Mouse (Mus musculus): ENCODE results near the gene Dnah11. TPM values are rescaled to one million over a fixed set of nuclear protein-coding genes. Genes with fewer than 3 reads are reported as not detected.
"Not testable (repeated sequence)": the region's sequence is repeated elsewhere in the genome, so short reads cannot be mapped to it uniquely, and the experiment has no call there.

Dnah11 gene
- total RNA-seq, 2 experiments from 2014 or later = 0.03 to 0.13 TPM

DNA sequence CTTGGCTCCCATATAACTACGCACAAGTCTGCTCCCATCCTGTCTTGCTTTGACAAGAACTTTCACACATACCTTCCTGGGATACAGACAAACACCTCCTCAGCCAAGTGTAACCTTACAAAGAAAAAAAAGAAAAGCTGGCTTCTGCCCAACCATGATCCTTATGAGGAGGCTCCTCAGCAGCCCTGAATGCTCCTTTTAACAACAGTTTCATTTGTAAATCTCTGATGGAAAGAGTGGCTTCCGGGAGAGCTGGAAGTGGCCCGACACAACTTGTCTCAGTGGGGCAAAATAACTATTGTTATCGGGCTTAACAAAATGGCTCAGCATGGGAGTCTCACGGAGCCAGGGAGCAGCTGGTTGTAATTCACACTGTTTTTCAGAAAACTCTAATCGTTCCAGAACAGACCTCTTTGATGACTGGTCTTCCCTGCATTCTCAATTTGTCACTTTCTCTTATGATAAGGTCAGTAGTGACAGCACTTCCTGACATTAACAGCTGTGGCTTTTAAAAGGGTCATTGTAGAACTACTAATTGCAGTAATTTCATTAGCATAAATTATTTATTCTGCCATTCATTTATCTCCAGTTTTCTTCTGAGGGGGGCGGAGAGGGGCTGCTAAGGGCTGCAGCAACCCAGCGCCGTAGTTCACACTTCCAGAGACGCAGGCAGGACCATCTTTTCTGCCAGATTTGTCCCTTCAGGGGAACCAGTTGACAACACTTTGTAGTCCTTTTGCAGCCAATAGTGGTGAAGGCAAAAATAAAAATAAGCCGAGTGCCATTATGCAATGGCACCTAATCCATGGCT lies 209.6 kb downstream of the Dnah11 start:
- no peak for DNase-seq (ENCODE audit: low spot score in 2 of 2)

DNA sequence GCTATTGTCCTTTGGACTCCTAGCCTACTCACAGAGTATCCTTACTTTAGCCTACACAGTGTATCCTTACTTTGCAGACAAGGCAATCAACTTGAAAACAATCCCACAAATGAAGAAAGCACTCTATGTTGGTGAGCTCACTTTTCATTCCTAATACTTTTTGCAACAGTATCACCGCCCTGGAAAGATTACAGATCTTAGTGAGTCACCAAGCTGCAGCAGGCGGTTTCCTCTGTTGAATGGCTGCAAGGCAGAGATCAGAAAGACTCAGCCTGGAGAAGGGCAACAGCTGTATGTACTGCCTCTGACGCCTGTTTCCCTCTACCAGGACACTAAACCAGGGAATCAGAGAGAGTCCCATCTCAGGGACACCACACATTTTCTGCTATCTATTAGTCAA lies 218.5 kb downstream of the Dnah11 start:
- no peak for DNase-seq (ENCODE audit: low spot score in 2 of 2)

DNA sequence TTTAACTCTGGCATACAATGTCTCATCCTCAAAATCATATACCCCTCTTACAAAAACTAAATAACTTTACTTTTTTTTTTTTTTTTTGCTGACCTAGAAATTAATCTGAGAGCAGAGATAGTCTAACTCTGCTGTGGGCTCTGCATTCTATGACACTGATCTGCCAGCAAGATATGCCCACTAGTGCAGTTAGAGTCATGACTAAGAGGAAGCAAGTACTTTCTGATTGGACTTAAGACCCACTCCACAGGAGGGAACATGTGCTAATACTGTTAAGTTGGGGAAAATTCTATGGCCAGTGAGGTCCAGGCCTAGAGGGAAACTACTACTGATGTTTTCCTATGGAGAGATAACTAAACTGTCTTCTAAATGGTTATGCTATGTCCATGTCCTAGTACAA lies 225.1 kb downstream of the Dnah11 start:
- DNase-seq (ENCODE audit: low spot score in 2 of 2) = no peak

DNA sequence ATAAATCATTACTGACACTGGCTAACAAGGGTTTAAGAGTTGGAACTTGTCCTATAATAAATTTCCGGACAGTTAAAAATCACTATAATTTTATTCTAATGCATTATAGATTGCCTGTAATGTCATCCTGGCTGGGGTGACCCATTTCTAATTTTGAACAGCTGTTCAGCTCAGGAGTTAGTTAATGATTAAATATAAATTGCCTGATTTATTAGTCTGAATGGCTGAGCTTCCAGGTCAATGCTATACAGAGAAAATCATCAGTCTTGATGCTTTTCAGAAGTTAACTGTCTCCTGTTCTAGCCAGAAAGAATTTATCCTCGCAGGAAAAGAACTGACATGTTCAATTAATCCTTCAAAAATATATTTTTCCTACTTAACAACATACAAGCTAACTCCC lies 236.1 kb downstream of the Dnah11 start:
- DNase-seq (ENCODE audit: low spot score in 2 of 2) = no peak

DNA sequence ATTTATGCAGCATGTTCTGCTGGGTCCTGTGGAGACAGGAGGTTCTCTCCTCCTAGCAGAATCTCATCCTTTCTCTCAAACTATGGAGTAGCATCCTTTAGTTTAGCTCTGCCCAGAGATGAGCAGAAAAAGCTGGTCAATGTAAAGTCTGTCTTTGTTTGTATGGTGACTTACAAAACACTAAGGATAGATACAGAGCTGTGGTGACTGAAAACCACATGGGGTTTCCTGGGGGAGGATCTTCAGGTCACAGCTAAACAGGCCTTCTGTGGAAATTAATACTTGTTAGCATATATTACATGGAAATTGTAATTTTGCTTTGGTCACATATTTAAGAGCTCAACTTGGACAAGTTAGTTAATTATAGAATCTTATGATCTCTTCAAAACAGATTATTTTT lies 239.6 kb downstream of the Dnah11 start:
- no peak for DNase-seq (ENCODE audit: low spot score in 2 of 2)

DNA sequence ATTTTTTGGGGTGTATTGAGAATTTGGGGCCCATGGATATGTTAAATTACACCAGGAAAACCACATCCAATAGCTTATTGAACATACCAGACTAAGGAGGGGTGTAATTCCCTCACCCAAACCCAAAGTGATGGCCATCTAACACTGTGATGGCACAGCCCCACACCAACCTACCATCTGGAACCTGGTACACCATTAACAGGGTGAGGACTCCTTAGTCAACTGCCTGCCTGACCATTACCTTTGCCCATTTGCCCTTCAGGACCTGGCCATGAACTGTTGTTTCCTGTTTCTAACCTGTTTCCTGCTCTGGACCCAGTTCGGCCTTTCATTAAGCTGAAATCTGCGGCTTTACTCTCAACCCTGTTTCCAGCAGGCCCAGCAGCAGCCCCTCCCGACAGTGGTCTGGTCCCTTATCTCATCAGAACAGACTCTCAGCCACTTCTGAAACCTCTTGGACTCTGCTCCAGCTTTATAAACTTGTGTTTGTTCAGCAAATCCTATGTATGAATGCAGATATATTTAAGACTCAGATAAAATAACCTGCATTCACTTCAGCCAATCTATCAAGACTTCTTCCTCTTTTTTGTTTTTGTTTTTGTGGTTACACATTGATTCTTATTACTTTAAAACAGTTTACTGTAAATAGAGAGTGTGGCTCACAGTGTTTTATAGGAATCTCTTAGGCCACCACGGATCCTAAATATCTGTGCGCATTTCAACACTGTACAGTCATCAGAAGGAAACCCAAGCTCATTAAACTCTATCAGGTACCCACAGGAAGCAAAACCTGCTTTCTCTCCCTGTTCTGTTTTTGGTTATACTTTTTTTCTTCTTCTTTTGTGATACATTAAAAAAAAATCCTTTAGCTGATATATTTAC lies 251.8 kb downstream of the Dnah11 start:
- no peak for DNase-seq (ENCODE audit: low spot score in 2 of 2)

DNA sequence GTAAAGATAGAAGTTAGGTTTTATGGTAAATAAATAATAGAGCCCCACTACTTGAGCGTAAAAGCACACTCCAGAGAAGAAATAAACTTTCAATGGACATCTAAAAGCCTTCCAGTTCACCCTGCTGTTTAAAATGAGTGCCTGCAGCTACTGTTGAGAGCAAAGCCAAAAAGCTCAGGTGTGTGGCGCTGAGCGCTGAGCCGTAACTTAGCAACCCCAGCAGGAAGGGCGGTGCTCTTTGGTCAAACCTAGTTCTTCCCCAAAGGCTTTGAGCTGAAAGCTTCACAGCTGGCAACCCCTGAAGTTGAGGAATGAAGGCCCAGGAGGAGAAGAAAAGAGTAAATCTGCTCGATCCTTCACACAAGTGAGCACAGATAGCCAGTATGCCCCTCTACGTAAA lies 256.9 kb downstream of the Dnah11 start:
- DNase-seq (ENCODE audit: low spot score in 2 of 2) = no peak

DNA sequence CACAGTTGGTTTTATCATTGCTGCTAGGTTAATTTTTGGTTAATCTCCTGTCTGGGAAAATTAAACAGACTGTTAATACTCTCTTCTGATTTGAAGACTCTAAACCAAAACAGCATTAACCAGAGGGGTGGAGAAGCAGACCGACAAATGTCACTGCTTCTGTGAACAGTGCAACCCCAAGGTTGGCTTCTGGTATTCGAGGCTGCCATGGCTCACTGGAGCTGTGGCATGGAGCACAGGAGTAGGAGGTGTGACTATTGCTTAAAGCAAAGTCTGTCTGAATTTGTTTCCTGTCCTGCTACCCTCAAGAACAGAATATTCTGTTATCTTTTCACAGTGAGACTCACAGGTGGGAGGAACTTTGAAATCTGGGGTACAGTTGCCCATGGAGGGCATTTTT lies 260.6 kb downstream of the Dnah11 start:
- no peak for DNase-seq (ENCODE audit: low spot score in 2 of 2)

DNA sequence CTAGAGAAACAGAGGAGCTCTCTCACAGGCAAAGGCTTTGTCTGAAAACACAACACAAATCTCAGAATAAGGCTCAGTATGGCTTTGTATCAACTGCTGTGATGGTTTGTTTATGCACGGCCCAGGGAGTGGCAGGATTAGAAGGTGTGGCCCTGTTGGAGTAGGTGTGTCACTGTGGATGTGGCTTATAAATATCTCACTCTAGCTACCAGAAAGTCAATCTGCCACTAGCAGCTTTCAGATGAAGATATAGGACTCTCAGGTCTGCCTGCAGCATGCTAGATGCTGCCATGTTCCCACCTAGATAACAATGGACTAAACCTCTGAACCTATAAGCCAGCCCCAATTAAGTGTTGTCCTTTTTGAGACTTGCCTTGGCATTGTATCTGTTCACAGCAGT lies 266.8 kb downstream of the Dnah11 start:
- DNase-seq (ENCODE audit: low spot score in 2 of 2) = no peak

DNA sequence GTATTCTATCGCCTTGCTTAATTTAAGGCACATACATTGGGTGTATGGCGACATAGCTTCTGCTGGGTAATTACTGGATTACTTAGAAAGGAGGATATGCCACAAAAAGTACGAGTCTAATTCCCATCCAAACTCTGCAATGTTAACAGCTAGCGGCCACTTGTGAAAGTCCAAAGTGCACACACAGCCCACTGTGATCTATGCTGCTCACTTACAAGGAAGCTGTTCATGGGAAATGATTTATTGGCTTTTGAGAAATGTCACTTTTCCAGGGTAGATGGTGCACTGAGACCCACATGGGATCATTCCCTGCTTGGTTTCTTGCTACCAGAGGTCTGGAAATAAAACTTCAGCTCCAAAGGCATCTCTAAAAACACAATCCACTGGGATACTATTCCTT lies 269.1 kb downstream of the Dnah11 start:
- DNase-seq (ENCODE audit: low spot score in 2 of 2) = no peak

DNA sequence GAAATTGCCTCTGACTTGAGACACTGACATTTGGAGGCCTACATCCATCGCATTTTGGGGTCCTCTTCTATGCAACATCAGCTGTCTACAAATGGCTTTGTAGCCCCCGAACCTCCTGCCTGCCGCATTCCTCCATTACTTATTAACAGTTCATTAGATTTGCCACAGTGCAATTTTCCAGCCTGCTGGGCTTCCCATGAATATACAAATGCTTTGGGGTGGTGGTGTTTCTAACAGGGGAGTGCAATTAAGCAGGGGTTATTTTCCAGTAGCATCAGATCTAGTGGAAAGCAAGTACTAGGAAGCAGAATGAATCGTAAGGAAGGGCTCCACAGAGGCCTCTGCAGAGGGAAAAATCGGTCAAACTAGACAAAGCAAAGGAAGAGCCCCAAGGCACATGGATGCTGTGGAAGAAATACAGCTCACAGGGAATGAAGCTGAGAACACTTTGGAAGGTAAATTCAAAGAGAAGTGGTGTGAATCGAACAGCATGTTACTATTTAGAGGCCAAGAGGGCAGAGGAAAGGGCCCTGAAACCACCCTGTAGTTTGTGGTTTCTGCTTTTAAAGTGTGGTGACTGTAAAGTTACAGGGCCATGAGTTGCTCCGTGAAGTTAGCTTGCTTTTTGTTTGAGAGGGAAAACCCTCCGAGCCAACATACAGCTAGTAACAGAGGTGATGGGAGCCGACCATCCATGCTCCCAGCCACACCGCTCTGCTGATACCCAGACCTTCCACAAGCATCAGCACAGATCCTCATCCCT lies 282.8 kb downstream of the Dnah11 start:
- DNase-seq (ENCODE audit: low spot score in 2 of 2) = no peak

DNA sequence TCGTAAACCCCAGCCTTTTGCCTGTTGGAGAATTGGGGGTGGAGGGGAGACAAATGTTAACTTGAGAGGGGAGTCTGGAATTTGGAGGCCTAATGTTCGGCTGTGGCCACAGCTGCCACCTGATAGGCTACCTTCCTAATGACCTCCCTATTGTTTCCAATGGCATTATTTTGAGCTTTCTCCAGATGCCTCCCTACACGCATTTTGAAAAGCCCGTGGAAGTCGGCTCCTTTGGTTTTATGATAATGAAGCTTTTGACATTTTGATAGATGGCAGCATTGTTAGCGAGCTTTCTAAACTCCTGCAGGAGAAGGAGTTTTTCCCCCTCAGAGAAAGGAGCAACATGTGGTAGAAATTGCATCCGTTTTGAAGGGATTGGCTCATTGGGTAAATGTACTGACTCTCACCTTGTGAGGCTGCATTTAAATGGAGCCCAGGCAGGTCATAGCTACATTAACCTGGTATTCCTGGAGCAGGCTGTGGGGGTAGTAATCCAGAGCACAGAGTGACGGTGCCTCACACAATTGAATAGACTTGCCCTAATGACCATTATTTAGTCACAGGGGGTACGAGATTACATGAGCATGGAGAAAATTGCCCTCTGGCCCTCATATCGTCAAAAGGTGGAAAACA lies 284.1 kb downstream of the Dnah11 start:
- DNase-seq (ENCODE audit: low spot score in 2 of 2) = no peak

DNA sequence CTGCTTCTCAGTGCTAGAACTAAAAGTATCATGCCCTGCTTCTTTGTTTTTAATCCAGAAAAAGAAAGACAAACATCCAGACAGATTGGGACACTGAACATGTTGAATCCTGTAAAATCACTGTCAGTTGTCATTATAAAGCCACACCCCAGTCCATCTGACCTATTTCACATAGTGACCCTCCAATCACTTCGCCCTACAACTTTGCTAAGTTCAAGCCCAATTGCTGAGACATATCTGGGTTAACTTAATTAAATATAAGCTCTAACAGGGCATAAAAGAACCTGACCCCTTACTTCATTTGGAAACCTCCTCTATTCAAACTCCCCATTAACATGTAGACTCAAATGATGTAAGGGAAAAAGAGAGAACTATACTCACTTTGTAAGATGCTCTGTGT lies 287.4 kb downstream of the Dnah11 start:
- no peak for DNase-seq (ENCODE audit: low spot score in 2 of 2)

DNA sequence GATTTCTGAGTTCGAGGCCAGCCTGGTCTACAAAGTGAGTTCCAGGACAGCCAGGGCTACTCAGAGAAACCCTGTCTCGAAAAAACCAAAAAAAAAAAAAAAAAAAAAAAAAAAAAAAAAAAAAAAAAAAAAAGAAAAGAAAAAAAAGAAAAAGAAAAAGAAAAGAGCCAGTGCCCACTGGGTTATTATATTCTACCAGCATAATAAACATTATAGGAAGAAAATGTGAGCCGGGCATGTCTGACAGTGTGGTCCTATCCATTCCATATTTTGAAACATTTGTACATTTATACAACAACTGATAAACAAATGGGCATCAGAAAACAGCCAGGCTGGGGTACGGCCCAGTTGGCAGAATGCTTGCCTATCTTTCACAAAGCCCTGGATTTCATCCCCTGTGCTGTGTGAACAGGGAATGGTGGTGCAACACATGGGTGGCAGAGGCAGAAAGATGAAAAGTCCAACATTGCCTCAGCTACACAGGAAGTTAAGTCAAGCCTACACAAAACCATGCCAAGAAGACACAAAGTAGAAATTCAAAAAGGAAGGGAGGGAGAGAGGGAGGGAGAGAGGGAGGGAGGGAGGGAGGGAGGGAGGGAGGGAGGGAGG lies 293.5 kb downstream of the Dnah11 start:
- DNase-seq (ENCODE audit: low spot score in 2 of 2) = not testable (repeated sequence)

DNA sequence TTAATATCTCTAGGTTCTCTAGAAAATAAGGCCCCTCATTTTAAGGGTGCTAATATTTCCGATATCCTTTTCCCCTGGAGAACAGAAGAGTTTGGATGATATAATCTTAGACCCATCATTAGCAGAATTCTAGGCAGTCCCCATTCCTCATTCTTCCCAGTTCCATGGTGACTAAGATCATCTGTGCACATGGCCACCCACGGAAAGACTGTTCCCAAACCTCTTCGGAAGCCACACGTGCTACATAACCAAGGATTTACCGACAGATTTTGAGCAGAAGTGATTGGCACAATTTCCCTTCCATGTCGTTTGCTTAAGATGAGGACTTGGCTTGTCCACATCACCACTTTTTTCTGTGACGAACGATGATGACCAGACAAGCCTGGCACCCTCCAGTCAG lies 295.2 kb downstream of the Dnah11 start:
- no peak for DNase-seq (ENCODE audit: low spot score in 2 of 2)

DNA sequence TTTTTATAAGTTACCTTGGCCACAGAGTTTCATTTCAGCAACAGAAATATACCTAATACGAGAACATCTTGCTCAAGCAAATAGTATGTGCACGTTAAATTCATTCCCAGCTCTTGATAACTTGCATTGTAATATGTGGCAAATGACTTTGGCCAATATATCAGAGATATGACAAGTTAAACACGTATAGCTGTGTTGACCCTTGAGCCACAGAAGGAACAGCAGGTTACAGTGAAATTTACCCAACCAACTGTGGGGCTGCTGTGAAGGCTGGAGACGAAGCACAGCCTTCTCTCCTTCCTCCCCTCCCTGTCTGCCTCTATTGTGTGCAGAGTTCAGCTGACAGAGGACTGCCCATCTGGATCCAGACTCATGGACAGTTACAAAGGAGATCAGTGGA lies 297.5 kb downstream of the Dnah11 start:
- not testable (repeated sequence) for DNase-seq (ENCODE audit: low spot score in 2 of 2)

DNA sequence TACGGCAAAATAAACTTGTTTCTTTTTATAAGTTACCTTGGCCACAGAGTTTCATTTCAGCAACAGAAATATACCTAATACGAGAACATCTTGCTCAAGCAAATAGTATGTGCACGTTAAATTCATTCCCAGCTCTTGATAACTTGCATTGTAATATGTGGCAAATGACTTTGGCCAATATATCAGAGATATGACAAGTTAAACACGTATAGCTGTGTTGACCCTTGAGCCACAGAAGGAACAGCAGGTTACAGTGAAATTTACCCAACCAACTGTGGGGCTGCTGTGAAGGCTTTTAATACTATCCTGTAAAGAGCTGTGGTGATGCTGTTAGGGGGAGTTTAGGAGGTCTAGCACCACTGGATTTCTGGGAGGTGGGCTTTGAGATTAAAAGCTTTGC lies 298.0 kb downstream of the Dnah11 start:
- not testable (repeated sequence) for DNase-seq (ENCODE audit: low spot score in 2 of 2)

DNA sequence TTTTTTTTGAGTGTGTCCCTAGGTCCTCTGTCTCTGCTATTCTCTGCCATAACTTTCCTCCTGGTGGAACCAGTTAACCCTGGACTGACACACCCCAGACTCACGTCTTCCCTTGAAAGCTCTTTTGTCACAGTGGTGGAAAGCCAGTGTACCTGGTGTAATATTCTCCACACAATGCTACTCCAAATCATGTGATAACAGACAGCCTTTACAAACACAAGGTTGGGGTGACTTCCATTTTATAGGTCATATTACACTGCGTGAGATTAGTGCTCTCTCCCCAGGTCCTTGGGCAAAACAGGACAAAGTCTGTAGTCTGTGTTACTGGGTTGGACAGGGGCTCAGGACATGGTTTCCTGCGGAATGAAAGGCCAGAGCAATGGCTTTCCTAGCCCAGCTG lies 311.4 kb downstream of the Dnah11 start:
- no peak for DNase-seq (ENCODE audit: low spot score in 2 of 2)

DNA sequence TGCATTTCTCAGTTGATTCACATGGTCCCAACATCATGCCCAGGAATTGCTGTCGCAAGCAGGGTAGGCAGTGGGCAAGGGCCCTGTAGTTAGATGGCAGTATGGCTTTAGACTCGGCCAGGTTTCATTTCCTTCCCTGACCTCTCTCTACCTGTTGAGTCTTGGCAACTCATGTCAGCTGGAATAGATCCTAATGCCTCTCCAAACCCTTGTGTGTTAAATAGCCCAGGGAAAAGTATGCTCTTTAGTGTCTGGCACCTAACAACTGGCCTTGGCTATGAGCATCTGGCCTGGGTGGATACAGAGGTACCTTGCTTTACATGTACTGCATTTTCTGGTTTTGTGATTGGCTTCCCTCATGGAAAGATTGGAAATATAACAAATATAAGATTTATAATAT lies 314.2 kb downstream of the Dnah11 start:
- DNase-seq (ENCODE audit: low spot score in 2 of 2) = no peak

DNA sequence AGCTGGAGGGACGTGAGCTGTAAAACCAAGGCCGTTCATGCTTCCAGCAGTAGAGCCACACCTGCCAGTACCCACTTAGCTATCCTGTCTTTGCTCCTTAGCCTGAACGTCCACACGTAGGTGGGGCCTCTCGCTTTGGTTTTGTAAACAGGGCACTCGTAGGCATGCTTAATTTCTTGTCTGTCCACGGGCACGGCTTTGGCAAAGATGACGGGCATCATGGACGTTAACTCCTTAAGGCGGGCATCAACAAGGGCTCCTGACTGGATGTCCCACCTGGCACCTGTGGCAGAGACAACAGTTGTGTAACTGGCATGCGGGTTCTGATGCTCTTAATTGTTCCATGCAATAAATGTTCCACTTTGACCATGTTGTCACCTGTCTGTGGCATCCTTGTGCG lies 320.5 kb downstream of the Dnah11 start:
- DNase-seq (ENCODE audit: low spot score in 2 of 2) = no peak

DNA sequence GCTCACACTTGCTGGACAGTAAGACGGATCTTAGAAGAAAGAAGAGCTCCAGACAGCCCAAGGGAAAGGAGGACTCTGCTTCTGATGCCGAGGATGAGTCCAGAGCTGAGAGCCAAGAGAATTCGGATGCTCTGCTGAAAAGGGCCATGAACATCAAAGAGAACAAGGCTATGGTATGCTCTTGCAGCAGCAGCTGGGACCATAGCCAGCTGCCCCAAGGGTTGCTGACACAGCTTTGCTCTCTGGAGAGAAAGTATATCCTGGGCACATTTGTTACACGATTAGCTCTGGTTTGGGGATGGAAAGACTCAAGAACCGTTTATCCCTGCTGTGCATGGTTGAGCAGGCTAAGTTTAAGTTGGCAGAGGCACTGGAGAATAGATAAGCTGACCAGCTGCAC lies 326.6 kb downstream of the Dnah11 start:
- no peak for DNase-seq (ENCODE audit: low spot score in 2 of 2)

Measured in adrenal gland, adult 18-20 months (tissue).